Mouse (Mus musculus) urinary bladder, adult 18-20 months (tissue): Measurements from ENCODE around the gene Bcl6.
A peak's percentile ranks its signal among the peaks of the same experiment; 100 is the strongest.

Experiments used
- DNase-seq, 2 experiments: peaks; one replicate each; pipeline ENCODE4 v3.0.0; 2022; ENCODE audit warnings: low spot score in 2 of 2, mixed read lengths in 2 of 2

Gene Bcl6

DNA sequence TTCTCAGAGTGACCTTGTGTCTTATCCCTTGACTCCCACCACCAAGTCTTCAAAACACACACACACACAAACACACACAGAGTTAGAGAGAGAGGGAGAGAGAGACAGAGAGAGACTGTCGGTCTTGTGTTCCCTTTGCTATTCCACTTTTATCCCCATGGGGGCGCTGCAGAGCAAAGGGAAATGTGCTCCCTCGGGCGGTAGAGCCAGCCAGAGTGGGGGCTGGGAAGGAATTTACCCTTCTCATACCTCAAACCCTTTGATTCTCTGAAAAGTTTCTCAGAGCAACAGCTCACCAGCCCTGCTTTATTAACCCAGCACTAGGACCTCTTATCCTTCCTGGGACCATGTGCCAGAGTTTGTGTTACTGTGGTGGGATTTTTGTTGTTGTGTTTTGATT lies 2.5 kb upstream of the Bcl6 start:
- DNase-seq = peak; percentile 73 to 80

DNA sequence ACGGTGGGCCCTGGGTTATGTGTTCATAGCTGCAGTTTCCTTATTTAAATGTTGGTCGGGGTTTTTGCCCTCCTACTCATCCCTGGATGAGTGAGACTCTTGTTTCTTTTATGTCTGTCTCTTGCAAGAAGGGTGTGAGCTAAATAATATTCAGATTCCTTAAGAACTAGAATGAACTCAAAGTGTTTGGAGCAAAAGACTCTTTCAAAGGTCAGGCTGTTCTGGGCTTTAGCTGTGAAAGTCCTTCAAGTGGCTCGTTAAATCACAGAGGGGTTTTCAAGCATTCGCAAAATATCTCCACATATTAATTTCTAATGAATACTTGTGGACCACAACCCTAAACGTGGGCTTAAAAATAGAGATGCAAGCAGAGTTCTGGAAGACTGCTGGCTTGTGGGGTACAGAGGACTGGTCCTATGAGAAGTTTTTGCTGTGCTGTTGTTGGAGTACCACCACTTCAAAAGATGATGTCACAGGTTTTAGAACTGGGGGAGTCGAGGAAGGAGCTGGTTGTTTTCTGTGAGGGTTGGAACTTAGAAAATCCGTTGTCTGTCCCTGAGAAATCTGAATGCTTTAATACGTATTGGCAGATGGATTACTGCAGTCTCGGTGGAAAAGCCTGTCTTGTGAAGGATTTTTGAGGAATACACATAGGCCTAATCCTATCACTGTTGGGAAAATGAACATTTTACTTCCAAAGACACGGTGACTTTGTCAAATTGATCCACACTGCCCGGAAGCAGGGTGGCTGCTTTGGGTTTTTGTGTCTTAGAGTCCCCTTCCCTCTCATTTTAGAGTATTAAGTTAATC lies 1.7 kb upstream of the Bcl6 start:
- DNase-seq = no peak

DNA sequence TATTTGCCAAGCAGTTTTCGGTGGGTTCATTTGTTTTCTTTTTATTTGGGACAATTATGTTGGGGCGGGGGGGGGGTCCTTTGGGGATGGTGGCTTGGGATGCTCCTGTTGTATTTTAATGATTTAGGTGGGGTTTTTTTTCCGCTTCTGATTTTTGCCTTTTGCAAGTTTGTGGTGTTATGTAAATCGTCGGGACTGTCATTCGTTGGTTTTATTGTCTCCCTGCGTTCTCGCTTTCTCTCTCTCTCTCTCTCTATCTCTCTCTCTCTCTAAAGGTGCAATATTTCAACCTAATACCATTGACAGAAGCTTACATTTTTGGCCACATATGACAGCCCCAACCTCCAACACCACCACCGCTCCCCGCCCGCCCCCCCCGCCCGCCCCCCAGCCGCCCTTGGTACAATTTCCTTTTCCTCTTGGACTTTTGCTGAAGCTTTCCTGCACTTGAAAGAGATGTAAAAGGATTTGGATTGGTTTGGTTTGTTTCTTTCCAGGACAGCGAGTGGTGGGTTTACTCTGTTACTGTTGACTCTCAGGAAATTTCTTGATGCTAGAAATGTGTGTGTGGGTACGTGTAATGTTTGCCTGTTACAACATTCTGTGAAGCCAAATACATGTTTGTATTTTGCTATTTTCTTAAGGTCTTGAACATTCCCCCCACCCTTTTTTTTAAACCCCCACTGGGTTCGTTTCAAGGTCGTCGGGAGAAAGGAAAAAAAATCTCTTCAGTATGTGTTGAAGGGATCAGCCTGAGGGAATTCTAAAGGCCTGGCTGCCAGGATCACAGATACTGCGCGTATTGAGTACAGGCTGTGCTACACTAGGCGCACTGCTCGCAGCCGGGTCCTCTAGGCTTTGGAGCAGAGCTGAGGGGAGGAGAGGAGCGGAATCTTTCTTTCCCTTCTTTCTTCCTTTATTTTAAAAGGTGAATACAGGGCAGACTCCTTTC lies 833 bp upstream of the Bcl6 start:
- DNase-seq = no peak

DNA sequence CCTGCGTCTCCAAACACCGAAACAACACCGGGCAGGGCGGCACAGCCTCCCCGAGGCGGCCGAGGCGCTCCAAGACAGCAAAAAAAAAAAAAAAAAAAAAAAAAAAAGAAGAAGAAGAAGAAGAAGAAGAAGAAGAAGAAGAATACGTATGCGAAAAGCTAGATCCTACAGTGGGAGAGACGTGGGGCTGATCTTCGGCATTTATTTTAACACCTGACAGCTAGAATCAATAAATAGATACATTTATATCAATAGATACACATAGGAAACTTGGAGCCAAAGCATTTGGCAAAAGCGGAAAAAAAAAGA lies 541 bp downstream of the Bcl6 start:
- DNase-seq = no peak

DNA sequence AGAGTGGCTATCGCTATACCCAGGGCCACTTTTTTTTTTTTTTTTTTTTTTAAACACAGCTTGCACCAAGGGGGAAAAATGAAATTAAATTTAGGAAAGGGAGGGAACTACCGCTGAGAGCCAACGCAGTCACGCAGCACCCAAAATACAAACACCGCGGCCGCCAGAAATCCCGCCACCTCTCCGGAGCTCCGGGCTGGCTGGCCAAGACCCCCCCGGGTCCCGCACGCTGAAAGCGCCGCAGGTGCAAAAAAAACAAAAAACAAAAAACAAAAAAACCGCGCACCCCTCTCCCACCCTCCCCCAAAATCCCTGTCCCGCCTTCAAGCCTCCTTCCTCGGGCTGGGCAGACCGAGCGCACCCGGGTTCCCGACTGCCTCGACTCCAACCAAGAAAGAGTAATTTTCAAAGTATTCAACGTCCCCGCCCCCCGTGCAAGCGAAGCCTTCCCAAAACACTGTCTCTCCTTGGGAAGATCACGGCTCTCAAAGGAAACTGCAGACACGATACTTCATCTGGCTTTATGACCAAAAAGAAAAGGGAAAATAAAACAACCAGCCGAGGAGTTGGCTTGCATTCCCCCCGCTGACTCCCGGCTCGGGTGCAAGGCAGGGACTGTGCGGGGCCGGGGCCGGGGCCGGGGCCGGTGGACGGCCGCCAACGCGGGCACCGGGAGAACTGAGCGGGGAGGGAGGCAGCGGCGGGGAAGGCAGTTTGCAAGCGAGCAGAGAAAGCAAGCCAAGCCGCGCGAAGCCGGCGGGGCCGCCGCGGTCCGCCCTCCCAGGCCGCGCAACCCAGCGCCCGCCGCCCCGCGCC lies 1.1 kb downstream of the Bcl6 start:
- DNase-seq = peak in 1 of 2 experiments; percentile 65

DNA sequence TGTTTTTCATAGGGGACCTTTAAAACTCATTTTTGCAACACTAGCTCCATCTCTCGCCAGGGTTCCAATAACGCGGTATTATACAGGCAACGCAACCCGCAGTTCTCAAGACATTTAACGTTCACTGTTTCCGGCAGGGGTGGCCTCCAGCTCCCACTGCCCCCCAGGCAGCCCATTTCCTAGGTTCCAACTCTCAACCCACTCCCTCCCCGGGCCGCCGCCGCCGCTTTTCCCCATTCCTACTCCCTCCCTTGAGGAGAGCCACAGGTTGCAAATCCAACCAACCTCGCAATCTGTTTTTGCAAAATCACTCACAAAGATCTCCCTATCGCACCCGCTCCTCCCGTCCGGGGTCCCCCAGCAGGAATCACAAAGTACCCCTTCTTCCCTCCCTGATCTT lies 1.8 kb downstream of the Bcl6 start:
- peak in 1 of 2 experiments; percentile 66 for DNase-seq

DNA sequence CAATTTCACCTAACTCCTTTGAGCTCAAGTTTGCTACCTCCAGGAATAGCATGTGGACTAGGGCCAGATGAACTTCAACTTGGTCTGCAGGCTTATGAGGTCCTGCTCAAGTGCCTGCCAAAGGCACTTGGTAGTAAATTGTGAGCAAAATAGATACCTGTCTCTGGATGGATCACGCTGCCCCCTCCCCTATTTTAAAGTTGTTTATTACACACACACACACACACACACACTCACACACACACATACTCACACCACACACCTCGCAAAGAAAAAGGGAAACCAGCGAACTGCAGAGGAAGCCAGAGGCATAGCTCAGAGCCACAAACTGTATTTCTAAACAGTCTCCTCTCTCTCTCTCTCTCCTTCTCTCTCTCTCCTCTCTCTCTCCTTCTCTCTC lies 2.5 kb downstream of the Bcl6 start:
- DNase-seq = no peak

DNA sequence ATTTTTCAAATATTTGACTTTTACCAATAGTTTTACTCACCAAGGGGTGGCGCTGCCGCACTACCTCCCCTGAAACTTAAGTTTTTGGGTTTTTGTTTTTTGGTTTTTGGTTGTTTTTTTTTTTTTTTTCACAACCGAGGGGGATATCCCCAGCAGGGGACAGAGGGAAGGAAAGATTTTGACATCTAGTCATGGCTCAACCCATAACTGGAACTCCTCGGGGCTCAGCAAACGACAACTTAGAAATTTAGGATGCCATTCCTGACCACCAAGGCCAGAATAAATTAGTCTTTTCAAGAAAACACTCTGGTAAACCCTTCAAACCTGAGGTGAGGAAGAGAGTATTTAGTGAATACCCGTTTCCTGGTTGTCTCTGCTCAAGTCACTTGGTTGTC lies 3.2 kb downstream of the Bcl6 start:
- no peak for DNase-seq

DNA sequence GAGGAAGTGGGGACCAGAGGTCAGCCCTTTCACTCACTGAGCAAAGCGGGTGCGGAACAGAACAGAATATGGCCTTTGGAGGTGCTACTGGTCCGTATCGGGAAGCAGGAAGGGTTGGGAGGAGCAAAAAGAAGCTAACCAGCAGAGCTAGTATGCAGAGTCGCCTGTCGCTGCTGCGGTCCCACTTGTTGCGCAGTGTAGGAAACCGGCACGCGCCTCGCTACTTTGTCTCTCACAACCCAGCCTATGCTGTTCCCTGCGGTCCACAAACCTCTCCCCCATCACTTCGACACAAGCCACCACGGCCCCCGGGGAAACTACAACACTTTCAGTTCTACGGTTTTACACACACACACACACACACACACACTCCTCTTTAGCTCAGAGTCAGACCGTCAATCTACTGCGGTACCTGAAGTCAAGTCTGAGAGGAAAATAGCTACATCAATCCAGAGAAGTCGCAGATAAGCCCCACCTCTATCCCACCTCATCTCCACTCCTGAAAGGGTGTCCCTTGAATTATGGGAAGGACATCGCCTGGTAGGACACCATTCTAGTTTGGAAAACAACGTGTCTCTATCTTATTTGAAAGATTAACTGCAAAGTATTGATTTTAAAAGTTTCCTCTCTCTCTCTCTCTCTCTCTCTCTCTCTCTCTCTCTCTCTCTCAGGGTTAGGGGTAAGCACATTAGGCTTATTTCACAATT lies 3.7 kb downstream of the Bcl6 start:
- peak; percentile 42 to 55 for DNase-seq

DNA sequence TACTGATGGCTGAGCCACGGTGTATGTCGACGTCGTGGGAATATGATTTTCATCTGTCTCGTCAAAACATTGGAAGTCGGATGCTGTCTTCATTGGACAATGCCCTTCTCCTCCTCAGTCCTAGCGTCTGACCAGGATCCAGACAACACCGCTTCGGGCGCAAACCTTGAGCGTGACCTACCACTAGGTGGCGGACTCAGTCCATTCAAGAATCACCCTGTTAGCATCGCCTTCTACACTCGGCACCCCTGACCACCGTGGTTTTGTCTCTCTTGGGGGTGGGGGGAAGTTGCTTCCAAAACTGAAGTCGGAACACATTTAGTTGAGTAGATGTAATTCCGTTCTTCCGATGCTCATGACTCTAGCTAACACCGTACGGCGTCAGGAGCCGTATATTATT lies 4.5 kb downstream of the Bcl6 start:
- DNase-seq = peak; percentile 83

DNA sequence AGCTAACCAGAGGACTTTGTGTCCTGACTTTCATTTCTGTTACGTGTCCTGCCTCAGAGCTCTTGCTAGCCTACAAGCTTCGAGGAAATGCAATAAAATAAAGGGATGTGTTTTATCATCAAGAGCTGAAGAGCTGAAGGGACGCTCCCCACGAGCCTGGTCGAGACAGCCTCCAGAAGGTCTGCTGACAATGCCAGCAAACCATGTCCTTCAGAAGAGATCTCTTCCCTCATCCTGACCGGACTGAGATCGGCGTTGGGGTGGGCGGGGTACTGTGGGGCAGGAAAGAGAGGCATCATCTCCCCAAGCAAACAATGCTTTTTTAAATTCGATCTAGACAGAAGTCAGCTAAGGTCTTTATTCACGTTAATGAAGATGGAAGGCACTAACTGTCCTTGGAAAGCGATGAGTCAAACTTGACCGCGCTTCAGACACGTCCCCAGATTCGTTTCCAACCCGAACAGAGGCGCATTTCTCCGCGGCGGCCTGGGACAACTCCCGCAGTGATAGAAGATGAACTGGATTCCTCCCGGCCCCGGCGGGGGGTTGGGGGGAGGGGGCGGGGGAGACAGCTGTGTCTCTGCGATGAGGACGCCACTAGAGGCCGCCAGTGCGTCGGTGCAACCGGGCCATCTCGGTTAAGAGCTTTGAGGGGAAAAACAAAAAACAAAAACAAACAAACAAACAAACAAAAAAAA lies 5.6 kb downstream of the Bcl6 start:
- DNase-seq = peak; percentile 60 to 73

DNA sequence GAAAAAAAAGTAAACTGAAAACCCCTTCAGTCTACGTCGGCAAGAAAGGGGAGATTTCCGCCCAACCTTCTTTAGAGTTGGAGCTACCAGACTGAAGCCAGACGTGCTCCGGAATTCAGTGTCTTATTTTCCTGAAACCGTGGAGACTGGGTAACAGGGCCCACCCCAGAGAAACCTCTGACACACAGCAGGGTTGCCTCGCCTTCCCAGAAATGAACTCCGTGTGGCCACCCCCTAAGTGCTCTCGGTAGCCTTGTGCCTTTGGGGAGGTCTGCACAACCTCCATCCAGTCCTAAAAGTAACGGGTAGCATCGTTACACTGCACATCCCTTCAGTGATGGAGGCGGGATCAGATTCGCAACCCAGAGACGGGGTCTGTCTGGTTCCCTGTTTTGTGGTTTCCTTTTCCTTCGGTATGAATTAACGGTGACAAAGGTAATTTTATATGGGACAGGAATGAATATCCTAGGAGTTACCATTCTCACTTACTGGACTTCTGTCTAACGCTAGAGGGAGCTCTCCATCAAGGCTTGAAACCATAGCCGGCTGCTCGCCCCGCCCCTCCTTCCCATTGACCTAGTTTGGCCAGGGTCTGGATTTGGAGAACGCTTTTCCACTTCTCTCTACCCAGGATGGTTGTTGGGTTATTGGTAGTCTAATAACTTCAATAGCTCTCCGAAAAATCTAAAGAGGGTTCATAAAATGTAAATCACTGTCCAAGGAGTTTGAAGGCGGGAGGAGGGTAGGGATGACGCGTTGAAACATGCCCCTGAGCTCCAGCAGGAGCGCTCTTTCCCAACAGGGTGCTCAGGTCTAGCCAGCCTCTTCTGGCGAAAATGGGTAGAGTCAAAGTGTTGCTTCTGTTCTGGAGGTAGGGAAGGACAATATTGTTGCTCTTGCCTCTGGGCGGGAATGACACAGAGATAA lies 6.5 kb downstream of the Bcl6 start:
- peak; percentile 61 to 71 for DNase-seq

DNA sequence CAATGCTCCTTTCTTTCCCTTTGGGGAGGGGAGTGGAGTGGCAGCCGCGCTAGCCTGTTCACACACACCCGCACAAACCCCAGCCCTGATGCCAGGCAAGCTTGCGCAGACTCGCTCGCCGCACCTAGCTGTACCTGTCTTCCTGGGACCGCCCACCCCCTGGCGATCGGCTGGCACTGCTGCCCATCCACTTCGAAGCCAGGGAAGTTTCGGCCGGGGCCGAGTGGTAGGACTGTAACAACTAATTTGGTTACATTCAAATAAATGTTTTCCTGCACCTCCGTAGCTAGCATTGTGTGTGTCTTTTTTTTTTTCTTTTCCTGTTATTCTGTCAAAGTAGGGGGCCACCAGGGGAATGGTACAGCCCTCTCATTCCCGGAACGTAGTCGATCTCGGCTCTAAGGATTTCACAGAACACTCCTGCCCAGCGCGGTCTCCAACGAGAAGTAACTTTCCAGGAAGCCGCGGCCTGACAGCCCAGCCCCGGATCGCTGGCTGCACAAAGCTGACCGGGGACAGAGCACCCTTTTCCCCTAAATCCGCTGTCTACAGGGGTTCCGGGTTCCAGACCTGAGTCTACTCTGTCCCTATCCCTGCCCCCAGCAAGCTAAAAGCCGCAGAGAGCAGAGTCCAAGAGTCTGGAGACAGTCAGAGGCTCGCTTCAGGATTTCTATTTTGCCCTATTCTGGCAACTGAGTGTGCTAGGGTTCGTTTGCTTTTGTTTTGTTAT lies 7.5 kb downstream of the Bcl6 start:
- no peak for DNase-seq

DNA sequence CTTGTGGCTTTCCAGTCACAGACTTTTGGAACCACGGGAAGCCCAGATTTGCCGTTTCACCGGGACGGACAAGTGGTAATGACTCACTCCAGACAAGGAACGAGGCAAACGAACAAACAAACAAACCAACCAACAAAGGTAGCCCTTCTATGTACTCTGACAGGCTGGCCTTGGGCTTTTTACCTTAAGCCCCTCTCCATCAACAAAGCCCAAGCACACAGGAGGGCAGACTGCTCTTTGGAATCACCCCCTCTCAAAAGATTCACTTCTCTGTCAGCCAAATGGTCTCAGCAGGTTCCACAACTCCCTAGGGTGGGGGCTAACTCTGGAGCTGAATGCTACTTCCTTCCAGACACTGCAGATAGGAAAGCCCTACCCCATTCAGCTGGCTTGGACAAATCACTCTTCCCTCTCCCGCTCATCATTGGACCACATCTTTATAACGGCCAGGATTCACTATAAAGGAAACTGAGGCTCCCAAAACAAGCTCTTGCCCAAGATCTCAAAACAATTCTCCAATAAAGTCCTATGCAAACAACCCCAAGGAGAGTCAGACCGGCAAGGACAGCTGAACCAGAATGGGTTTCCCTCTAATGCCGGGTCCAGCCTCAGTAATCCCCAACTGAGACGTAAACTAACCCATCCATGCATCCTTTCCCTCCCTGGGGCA lies 8.3 kb downstream of the Bcl6 start:
- DNase-seq = no peak

DNA sequence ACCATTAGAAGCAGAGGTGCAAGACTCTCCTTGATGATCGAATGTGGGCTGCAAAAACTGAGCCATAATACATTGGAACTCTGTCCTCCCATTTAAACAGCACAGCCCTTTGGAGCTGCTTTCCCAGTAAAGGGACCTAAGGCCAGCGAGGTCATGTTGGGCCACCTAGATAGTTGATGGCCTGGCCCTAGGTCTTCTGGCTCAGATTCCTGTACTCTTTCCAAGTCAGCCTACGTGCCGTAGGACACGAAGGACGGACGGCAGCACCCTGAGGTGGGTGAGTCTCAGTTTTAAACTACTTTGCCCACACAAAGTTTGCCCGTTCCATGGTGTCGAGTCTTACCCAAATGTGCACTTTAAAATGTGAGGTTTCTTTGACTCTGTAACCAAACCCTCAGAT lies 9.2 kb downstream of the Bcl6 start:
- DNase-seq = no peak

DNA sequence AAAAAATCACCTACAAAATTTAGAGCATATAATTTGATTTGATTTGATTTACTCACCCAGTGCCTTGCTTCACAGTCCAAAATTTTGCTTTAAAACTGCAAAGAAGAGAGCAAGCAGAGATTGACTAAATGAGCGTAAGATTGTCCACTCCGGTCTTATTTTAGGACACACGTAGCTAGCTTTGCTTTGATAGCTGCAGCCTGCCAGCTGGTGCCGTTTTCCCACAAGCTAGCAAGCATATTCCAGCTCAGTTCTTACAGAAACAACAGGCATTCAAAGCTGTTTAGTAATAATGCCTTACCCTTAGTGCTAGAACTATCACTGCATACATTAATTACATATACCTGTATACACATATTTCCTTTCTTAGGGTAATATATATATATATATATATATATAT lies 10.2 kb downstream of the Bcl6 start:
- DNase-seq = no peak

DNA sequence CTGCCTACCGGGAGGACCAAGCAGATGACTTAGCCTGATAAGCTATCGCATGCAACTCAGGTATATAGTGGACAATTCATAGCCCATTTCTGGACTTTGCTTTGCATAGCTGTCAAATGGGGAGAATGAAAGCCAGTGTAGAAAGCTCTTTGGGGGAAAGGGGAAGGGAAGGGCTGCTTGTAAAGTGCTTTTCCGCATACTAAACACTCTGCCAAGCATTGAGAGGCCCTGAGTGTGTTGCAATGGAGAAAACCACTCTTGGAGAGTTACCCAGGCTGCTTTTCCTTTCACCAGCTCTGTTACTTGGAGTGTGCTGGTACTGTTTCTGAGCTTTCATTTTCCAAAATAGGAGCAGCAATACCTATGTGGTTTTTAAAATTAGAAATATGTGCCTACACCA lies 10.9 kb downstream of the Bcl6 start:
- no peak for DNase-seq

DNA sequence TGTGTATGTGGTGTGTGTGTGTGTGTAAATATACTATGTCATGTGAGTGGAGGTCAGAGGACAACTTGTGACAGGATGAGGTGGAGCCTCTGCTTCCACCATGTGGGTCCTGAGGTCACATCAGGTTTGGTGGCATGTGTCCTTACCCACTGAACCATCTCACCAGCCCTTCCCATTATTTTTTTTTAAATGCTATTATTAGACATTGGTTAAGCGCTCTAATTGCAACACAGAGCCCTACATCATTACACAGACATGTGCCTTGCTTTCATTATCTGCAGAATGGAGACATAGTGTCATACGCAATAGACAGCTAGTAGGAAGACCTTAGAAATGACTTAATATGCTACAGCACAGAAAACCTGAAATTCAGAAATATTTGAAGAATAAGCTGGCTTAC lies 12.5 kb downstream of the Bcl6 start:
- DNase-seq = no peak
